Mouse (Mus musculus) cerebral cortex, adult 2 months (tissue): ENCODE measurements around the gene Pkn3.

Experiments used
- WGBS: fragments of 180-500 bp; shearing (Covaris S2); methylation state at CpG from one replicate; pipeline ENCODE4 v1.1.7; 2018; 5-methylcytosine and 5-hydroxymethylcytosine counted together

Gene Pkn3

DNA sequence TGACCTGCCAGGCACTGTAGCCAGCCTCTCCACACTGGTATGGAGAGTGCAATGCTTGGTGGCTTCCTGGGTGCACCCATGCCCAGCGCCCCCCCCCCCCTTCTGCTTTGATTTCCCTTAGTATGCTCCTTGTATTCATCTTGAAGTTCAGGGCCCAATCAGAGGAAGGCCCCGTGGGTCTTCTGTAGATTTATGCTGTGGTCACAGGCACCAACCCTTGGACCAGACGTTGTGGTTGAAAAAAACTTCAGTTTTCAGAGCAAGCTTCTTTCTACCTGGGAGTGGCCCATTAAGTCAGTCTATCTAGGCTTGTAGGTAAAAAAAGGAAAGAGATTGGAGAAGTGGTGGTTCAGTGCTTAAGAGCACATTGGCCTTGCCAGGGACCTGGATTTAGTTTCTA, 13.7 kb upstream of the Pkn3 start:
- WGBS = 50% methylated on average over 3 of the region's 3 CpGs

DNA sequence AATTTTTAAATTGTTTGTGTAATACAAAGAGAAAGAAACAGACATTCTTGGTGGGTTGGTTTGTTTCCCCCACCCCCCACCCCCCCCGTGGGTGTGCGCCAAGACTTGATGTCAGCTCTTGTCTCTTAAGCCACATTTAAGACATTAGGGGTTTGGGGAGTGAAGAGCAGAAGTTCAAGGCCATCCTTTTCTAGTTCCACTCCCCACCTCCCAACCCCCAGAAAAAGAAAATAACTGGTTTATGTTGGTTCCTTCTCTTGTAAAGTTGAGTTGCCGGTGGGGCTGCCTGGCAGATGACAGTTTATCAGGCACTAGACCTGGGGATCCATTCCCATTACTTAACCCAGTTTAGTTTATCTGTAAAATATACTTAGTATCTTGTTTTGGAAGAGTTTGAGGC, 13.2 kb upstream of the Pkn3 start:
- WGBS = 62% methylated on average over 3 of the region's 3 CpGs

GRCm38 (mm10) chr2:30066046-30066901, 11.2 kb upstream of the Pkn3 start:
- under 1% methylated on average over 78 of the region's 101 CpGs for WGBS

DNA sequence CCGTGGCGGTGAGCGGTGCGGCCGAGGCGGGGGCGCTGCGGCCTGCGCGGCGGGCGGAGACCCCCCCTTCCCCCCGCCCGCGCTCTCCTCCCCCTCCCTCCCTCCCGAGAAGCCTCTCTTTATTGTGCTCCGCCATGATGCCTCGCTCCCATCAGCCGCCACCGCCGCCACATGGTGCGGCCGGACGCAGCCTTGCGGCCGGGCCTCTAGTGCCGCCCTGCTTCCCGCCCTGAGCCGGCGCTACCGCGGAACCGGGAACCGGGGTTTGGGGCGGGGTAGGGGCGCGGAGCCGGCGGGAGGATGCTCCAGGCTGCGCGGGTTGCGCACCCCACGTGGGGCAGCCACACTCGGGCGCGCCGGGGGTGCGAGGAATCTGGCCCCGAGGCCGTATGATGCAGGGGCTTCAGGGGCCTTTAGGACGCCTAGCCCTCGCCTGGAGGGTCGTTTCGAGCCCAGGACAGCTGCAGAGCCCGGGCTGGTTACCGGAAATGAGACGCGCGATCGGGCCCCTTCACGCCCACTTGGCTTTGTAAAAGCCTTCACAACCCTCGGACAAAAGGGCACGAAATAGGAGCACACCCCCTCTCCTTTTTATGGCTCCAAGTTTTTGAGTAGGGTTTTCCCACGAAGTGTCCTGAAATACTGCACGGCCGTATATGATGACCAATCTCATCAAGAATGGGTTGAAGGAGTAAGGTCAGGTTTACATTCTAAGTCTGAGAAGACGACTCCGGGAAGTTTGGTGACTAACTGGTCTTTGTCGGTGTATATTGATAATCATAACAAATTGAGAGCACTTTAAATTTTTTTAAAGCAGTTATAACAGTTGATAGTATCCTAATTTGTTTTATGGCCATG, 10.2 kb upstream of the Pkn3 start:
- WGBS = under 1% methylated on average over 52 of the region's 69 CpGs

GRCm38 (mm10) chr2:30067962-30068361, 9.5 kb upstream of the Pkn3 start:
- WGBS = 19% methylated on average over 7 of the region's 7 CpGs

DNA sequence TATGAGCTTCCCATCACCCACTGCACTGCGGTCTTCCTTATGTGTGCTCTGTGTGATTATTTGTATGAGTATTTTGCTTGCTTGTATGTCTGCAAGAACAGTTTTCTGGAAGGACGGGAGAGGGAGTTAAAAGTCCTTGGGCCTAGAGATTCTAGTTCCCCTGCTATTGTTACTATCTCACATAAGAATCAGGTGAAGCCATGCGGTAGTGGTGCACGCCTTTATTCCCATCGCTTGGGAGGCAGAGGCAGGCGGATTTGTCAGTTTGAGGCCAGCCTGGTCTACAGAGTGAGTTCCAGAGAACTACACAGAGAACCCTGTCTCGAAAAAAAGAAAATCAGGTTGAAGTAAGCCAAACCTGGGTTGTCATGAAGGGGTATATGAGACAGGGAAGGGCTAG, 4.6 kb upstream of the Pkn3 start:
- WGBS = 81% methylated on average over 7 of the region's 7 CpGs

DNA sequence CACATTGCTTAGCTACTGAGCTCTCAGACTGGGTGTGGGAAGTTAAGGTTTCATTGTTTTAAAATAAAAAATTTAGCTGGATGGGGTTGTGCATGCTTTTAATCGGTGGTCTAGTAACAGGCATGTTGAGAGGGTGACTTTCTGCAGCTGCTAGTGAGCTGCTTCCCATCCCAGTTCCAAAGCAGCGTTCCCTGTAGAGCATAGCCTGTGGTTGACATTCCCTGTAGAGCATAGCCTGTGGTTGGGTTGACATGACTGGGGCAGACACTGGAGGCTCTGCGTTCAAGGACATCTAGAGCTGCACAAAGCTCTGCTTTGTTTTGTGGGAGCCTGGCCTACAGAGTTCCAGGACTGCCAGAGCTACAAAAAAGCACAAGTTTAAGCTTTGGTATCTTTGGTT, 4.2 kb upstream of the Pkn3 start:
- WGBS = 75% methylated on average over 3 of the region's 3 CpGs

GRCm38 (mm10) chr2:30075625-30076024, 1.9 kb upstream of the Pkn3 start:
- 88% methylated on average over 3 of the region's 3 CpGs for WGBS

GRCm38 (mm10) chr2:30076439-30076838, 1.0 kb upstream of the Pkn3 start:
- 88% methylated on average over 9 of the region's 9 CpGs for WGBS

- 68% methylated on average over 6 of the region's 6 CpGs for WGBS
Measured at GRCm38 (mm10) chr2:30076959-30077358, 525 bp upstream of the Pkn3 start.

- WGBS = 58% methylated on average over 10 of the region's 10 CpGs
Measured at GRCm38 (mm10) chr2:30078349-30078712, 847 bp downstream of the Pkn3 start.

DNA sequence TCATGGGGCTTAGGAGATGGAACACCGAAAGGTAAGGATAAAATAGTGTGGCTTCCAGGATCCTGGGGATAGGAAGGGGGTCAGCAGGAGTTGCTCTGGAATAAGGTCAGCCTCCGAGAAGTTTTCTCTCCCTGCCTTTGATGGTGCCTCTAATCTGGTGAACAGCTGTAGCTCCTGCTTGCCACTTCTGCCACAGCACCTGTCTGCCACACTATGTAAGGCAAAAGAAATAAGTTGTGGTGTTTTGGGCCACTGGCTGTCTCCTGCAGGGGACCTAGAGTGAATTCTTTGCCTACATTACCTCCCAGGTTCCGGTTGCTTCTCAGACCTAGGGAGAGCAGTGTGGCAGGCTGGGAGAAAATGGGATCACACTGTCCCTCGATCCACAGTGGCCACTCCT, 1.3 kb downstream of the Pkn3 start:
- 80% methylated on average over 4 of the region's 4 CpGs for WGBS

DNA sequence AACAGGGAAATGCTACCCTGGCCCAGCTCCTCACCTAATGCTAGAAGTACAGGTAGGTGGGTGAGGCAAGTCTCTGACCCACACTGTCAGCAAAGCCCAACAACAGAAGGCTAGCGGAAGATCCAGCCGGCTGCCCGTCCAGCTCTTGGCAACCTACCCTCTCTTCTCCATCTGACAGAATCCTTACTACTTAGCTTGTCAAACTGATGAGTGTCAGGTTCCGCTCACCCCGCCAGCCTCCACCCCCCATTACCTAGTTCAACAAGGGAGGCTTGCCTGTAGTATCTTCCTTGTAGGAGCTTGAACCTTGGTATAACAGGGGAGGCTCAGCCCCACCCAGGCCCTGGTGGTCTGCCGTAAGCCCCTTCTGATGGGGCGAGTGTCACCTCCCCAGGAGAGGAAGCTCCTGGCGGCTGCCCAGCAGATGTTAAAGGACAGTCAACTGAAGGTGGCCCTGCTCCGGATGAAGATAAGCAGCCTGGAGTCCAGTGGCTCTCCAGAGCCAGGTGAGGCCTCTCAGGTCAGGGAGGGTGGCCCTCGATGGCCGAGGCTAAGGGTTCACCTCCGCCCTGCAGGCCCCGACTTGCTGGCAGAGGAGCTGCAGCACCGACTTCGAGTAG, 2.8 kb downstream of the Pkn3 start:
- 92% methylated on average over 15 of the region's 15 CpGs for WGBS

DNA sequence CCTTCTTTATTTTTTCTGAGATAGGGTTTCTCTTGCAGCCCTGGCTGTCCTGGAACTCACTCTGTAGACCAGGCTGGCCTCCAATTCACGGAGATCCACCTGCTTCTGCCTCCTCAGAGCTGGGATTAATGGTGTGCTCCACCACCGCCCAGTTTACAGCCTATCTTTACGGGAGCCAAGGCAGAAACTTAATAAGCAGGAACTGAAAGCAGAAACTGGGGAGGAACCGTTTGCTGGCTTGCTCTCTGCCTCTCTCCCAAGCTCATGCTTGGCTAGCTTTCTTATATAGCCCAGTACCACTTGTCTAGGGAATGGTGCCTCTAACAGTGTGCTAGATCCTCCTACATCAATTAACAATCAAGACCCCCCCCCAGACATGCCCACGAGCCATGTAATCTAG, 6.6 kb downstream of the Pkn3 start:
- 62% methylated on average over 5 of the region's 5 CpGs for WGBS

DNA sequence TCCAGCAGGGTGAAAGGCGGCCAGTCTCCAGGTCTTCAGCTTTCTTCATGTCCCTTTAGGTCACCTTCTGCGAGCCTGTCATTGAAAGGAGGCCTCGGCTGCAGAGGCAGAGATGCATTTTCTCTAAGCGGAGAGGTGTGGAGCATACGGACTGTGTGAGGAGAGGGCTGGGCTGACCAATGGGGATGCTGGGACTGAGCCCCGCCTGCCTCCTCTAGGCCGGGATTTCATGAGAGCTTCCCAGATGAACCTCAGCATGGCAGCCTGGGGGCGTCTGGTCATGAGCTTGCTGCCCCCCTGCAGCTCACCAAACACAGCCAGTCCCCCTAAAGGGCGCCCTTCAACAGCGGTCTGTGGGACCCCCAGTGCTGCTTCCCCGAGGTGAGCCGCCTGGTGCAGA, 7.1 kb downstream of the Pkn3 start:
- WGBS = 50% methylated on average over 12 of the region's 12 CpGs

- WGBS = 93% methylated on average over 4 of the region's 4 CpGs
Measured at GRCm38 (mm10) chr2:30087310-30087709, 9.8 kb downstream of the Pkn3 start.

DNA sequence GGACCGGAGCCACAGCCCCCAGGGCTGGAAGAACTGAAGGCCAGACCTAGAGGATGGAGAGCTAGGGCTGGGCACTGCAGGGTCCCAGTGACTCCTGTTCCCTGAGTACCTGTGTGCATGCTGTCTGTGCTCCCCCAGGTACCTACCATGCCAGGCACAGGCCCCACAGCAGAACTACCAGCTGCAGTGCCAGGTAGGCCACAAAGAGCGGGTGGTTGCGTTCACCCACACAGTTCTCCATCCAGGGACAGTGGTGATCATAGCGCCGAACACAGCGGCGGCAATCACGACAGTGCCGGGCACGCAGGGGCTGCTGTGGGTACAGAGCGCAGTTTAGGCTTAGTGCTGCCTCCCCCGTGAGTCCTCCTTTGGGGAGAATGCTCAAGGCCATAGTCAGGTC, 14.0 kb downstream of the Pkn3 start:
- WGBS = 92% methylated on average over 12 of the region's 12 CpGs

- WGBS = 69% methylated on average over 6 of the region's 6 CpGs
Measured at GRCm38 (mm10) chr2:30092280-30092918, 14.9 kb downstream of the Pkn3 start.

- under 1% methylated on average over 50 of the region's 51 CpGs for WGBS
Measured at GRCm38 (mm10) chr2:30093471-30094207, 16.2 kb downstream of the Pkn3 start, which contains the start of gene Zdhhc12. Gene Zdhhc12, minus strand, starts transcription at chr2:30093648.

GRCm38 (mm10) chr2:30094208-30094588, 16.7 kb downstream of the Pkn3 start:
- WGBS = 3% methylated on average over 13 of the region's 13 CpGs

DNA sequence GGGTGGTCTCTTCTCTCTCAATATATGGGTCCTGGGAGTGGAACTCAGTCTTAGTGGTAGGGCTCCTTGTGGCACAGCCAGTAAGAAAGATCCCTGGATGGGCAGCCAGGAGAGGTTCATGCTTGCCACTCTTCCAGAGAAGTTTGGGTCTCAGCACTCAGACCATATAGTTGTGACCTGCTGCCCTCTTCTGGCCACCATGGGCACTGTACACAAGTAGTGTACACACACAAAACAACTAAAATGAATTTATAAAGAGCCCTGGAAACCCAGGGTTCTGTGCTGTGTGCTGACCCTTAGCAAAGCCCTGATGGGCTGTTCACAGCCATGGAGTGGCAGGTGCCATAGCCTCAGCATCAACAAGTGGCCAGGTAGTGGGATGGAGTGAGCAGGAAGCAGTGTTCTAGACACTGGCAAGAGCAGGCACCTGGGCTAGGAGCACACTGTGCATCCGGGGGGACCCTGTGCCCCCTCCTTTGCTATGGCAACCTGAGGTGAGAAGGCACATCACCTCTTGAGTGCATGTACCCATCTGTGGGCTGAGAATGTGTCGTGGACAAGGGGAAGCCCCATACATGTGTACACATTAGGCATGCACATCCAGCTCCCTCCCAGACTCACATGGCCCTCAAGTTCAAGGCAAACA, 18.5 kb downstream of the Pkn3 start:
- 80% methylated on average over 2 of the region's 2 CpGs for WGBS
